In genomic region chr6:135167380-135168311, GRCm38 (mm10) we compare ENCODE assay signal across 8 mouse cellular contexts. TPM values are rescaled to one million over a fixed set of nuclear protein-coding genes. Genes with fewer than 3 reads are reported as not detected.
A peak's percentile ranks its signal among the peaks of the same experiment; 100 is the strongest.
DNase-seq lines count a peak whose midpoint lies in the region; ATAC-seq lines count a peak whose summit lies in the region.

No protein-coding gene starts in this region.

- peak; percentile 81 for ATAC-seq in megakaryocyte-erythroid progenitor cell, adult 5-6 weeks (replicated peaks; ENCODE audit: low FRiP score, low TSS enrichment, poor library complexity, severe bottlenecking)

- peak; percentile 91 for DNase-seq in adrenal gland, adult 2 months
- peak; percentile 81 for DNase-seq in embryo, embryonic 10 days (ENCODE audit: low spot score)
- peak; percentile 91 for DNase-seq in gastrocnemius, postnatal 10 days
- DNase-seq in induced T-regulatory cell, adult 2 months (ENCODE audit: low read depth), result peak; percentile 41
- DNase-seq in left cerebral cortex, postnatal 14 days (ENCODE audit: low spot score in 2 of 2), result peak; percentile 77 to 86
- DNase-seq in right cerebral cortex, postnatal 36 days (ENCODE audit: low spot score in 2 of 2), result peak; percentile 74 to 75
- peak; percentile 83 to 93 for DNase-seq in urinary bladder, postnatal 4 days (ENCODE audit: low spot score in 2 of 2)

- intact Hi-C loops in left cerebral cortex, postnatal 14 days (cut with DNase I), result no loop called here

RNA-seq across cellular contexts. Expression of gene Fam234b, which starts 30.1 kb away (rescaled TPM):
- total RNA-seq in adrenal gland, adult 2 months (2021), result 10 to 100 TPM; 13.8 to 31.3 TPM
- 14.0 and 21.0 TPM in 2 replicates for polyA plus RNA-seq in adrenal gland, adult 2 months (2012; rRNA removed)
- total RNA-seq in gastrocnemius, postnatal 10 days (2021), result 1 to 10 TPM; 3.0 to 6.9 TPM
- total RNA-seq in left cerebral cortex, postnatal 14 days (2021), result 100 to 1,000 TPM; 118 to 124 TPM
- 57.4 and 66.3 TPM in 2 replicates for total RNA-seq in megakaryocyte-erythroid progenitor cell, adult 5-6 weeks (2014; fragmentation: Nextera tagmentation)
- total RNA-seq in megakaryocyte-erythroid progenitor cell, adult 5-6 weeks (2017), result 32.6 and 51.1 TPM in 2 replicates

RNA-seq across cellular contexts. Expression of gene Hebp1, which starts 30.2 kb away (rescaled TPM):
- 10 to 100 TPM; 18.0 to 27.6 TPM for total RNA-seq in adrenal gland, adult 2 months (2021)
- 9.5 and 13.4 TPM in 2 replicates for polyA plus RNA-seq in adrenal gland, adult 2 months (2012; rRNA removed)
- 10 to 100 TPM; 11.5 to 16.8 TPM for total RNA-seq in gastrocnemius, postnatal 10 days (2021)
- 10 to 100 TPM; 38.5 to 41.6 TPM for total RNA-seq in left cerebral cortex, postnatal 14 days (2021)
- total RNA-seq in megakaryocyte-erythroid progenitor cell, adult 5-6 weeks (2014; fragmentation: Nextera tagmentation), result 109 and 112 TPM in 2 replicates
- 109 and 149 TPM in 2 replicates for total RNA-seq in megakaryocyte-erythroid progenitor cell, adult 5-6 weeks (2017)

RNA-seq across cellular contexts. Expression of gene Gprc5d, which starts 49.6 kb away (rescaled TPM):
- total RNA-seq in adrenal gland, adult 2 months (2021), result not detected
- polyA plus RNA-seq in adrenal gland, adult 2 months (2012; rRNA removed), result not detected in 2 replicates
- not detected for total RNA-seq in gastrocnemius, postnatal 10 days (2021)
- total RNA-seq in left cerebral cortex, postnatal 14 days (2021), result not detected
- not detected in 2 replicates for total RNA-seq in megakaryocyte-erythroid progenitor cell, adult 5-6 weeks (2014; fragmentation: Nextera tagmentation)
- total RNA-seq in megakaryocyte-erythroid progenitor cell, adult 5-6 weeks (2017), result not detected in 2 replicates

Comparison
In these comparisons a context has a peak if more than half of its experiments do, and no peak if none do; other contexts are left out.
1. Peak in every context shown above with its lines: DNase-seq and ATAC-seq.
2. DNase-seq: peak in every context shown above with its lines; median percentile 91 in adrenal gland, adult 2 months; 91 in gastrocnemius, postnatal 10 days; 88 in urinary bladder, postnatal 4 days; 82 in left cerebral cortex, postnatal 14 days; 81 in embryo, embryonic 10 days; 74 in right cerebral cortex, postnatal 36 days; 41 in induced T-regulatory cell, adult 2 months.